Mouse (Mus musculus) heart, postnatal 4 days (tissue): ENCODE measurements at regions not wholly inside any gene's neighbourhood (a gene's known extent, or its start where the extent isn't known, plus 50 kb on each side); places are given as distances from the start of the nearest gene placed in this dataset.

ENCODE experiments used
- DNase-seq: peaks from one replicate; pipeline ENCODE4 v3.0.0; 2021

DNA sequence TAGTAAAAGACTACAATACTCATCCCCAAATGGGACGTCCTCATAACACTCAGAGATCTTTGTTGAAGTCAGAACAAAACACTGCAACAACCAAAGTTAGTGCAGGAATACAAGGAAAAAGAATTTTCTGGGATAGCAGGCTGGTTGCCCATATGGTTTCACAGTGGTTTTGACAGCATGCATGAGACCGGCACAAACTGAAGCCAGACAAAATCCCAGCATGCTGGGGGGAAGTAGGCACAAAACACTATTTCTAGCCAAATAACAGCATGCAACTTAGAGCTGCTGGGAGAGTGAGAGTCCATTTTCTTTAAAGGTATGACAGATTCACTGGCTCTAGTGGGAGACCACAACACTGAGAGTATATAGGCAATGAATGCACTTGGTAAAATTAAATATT, 619.1 kb upstream of the Manea start:
- no peak for DNase-seq

DNA sequence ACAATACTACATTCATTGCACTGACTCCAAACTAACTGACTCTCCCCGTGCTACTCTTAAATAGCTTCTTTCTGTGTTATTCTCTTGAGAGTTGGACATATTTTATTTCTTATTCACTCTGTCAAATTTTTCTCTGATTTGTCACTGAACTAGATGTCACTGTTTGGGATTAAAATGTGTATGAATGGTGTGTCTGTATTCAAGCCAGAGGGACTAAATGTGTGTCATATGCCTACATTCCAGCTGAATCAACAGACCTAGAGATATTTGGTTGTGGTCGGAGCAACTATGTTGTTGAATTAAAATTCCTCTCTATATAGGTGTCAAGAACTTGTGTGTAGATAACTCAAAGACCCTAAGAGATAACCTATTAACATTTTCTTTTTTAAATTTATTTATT, 618.2 kb upstream of the Manea start:
- no peak for DNase-seq

DNA sequence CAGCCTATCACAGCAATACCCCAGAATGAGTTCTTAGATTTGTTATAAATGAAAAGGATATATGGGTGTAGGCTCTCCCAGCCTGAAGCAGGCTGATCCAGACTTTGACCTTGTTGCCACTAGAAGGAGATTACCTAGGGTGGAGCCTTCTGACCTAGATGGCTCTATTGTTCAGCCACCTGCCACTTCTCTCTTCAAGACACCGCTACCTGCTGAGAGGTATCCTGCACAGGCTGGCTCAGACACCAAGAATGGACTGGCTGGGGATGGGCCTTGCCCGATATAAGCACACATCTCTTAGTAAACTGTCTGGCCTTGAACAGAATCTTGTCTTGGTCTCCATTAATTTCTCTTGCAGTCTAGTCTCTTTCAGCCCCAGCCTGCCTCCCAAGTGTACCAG, 597.9 kb upstream of the Manea start:
- DNase-seq, result no peak

DNA sequence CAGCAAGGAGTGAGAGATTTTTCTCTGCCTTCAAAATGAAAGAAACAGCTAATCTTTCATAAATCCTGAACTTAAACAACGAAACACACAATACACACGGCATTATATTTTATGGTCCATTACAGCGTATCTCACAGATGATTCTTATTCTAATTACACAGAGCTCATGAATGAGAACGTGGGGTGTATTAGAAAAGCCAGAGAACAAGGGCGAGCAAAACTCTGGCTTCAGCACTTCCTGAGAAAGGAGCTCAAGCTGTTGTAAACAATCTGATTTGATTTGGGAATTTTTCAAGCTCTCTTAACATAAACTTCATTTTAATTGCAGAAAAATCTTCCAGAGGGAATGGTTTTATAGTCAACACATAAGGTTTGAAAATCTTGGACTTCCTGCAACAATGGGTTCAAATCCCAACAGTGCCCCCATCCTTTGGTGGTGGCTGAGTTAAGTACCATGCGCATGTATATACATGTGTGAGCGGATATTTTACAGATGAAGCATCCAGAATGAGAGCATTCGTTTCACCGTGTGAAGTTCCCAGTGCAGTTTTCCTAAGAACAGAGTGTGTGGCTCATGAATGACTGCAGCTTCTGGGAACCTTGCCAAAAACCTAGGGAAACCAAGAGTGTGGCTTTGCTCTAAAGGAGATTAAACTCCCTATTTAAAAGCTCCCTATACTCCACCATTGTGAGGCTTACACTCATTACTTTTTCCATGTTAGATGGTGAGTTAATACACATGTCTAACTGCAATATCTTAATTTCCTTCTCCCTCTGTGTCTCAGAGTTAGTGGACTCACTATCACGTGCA, 587.5 kb upstream of the Manea start:
- peak; percentile 39 for DNase-seq

DNA sequence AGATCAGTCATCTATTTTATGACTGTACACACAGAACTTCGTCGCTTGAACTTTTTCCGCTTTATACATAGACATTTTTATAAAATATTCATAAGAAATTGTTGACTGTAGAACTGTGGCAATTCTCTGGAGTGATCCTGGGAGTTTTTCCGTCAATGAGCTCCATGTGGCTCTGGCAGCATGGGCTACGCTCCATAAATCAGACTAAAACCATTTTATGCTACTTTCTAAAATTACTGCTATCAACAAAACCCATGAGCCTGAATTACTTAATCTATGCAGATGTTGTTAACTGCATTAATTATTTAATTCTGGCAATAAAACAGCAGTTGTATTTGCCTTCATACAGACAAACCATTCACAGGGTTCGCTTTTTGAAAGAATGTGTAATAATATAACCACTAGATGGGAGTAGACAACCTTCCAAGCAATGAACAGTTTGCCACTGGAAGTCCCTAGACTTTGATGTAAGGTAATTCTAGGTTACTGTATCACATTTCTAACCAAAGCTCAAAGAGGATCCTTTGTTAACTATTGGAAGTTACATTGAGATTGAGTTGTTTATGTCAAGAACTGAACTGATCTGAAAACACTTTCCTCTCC, 583.3 kb upstream of the Manea start:
- no peak for DNase-seq

DNA sequence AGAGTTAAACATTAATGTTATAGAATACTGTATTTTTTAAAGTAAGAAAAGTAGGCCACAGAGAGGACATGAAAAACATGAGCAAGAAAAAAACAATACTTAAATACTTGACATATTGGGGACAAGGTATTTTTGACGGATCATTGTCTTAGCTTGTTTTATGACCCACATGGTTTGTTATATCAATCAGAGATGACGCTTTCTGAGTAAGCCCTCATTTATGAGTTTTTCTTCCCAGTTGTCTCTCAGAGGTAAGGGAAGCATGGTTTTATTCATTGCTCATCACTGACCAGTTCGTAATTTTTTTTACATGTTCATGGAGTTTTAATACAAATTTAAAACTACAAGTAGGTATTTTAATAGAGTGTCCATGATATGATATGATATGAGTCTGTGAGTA, 579.4 kb upstream of the Manea start:
- no peak for DNase-seq

DNA sequence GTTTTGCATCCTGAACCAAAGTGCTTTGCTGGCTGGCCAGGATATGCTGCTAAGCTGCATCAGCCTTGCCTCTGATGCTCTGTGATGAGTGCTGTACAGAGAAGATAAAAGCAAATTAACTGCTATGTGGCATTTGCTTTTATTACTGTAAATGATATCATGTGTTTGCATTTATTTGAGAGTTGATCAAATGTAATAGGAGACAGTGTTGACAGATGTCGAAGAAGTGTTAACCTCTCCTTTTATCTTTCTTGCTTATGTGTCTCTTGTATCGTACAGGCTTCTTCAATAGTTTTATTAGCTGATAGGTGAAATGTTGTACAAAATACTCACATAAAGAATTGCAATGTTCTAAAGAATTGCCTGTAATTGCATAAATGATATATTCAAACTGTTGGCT, 541.8 kb upstream of the Manea start:
- DNase-seq, result no peak

DNA sequence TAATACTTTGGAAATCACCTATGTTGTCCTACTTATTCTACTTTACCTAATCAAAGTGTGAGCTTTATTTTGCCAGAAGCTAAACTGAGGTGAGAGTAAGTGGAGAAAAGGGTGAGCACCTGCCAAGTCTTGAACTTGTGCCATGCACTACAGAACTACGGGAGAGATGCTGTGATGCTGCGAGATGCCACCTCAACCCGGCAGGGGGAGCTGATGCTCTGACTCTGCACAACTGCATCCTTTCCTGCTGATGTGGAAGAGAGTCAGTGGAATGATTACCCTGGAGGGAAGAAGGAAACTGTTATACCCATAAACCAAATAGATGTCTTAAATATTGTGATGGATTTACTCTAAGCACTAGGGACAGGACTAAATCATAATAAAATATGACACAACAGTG, 532.3 kb upstream of the Manea start:
- DNase-seq, result no peak

DNA sequence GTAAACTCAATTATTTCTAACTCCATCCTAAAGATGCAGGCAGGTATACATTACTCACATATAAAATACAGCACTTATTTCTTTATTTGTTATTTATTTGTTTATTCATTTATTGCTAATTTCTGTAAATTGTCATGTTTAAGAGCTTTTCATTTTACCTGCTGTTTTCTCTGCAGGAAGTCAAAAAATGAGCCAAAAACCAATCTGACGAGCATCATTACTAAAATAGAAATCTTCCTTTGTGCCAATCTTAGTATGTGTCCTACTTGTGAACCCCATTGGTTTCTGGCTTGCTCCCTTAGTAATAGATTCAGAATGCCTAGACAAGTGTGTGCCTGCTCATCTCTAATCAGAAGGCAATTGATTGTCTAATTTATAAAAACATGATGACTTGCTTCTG, 495.1 kb upstream of the Manea start:
- DNase-seq, result no peak

DNA sequence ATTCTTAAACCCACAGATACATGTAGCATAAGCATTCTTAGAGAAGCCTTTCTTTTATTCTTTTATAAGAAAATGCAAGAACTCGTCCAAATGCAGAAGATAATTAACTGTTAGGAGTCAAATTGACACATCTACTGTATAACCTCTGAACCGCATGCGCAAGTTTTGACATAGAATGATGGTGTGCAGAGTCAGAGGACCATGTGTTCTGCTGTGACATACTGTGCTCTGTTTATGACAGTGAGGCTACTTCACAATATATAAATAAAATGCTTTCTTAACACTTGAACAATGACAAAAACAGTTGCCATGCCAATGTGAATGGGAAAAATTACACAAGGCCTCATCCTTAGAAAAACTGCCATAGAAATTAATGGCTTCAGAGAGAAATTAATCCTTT, 454.1 kb upstream of the Manea start:
- DNase-seq, result no peak

DNA sequence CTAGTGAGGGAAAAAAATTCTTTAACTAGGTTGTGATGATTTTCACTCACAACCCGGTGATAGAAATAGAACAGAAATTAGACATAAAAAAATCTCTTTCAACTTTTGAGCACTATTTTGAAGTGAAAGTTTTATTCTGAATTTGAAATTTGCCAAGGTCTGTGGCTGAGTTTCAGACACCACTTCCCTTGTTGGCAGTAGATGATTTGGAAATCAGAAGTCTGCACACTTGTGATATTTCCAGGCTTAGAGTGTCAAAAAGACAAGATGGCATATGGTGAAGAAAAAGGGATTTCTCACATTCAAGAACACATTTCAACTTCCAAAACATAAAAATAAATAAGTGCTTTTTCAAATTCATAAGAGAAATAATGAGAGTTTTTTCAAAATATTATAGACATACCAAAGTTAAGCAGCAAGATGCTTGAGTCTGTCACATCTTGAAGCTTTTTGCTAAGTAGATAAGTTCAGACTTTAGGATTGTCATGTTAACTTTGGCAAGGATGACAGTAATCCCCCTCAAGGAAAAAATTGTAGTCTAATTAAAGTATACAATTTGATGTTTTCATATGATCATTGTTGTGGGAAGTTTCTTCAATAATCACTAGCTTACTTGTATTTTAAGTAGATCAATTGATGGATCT, 446.6 kb upstream of the Manea start:
- DNase-seq, result no peak

DNA sequence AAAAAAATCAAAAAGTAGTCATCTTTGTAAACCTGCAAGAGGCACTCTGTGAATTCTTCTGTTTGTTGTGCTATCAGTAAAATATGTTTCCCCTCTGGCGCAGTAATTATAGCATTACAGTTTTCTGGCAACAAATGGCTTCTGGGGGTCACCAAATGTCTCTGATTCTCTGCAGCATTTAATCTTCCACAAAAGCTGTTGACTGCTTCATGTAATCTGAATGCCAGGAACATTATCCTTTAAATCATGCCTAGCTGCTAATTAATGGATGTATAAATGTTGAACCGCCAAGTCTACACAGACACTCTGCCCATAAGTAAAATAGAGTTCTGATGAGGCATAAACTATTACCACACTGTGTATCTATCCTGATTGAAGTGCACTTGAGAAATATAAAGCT, 421.2 kb upstream of the Manea start:
- DNase-seq, result no peak

DNA sequence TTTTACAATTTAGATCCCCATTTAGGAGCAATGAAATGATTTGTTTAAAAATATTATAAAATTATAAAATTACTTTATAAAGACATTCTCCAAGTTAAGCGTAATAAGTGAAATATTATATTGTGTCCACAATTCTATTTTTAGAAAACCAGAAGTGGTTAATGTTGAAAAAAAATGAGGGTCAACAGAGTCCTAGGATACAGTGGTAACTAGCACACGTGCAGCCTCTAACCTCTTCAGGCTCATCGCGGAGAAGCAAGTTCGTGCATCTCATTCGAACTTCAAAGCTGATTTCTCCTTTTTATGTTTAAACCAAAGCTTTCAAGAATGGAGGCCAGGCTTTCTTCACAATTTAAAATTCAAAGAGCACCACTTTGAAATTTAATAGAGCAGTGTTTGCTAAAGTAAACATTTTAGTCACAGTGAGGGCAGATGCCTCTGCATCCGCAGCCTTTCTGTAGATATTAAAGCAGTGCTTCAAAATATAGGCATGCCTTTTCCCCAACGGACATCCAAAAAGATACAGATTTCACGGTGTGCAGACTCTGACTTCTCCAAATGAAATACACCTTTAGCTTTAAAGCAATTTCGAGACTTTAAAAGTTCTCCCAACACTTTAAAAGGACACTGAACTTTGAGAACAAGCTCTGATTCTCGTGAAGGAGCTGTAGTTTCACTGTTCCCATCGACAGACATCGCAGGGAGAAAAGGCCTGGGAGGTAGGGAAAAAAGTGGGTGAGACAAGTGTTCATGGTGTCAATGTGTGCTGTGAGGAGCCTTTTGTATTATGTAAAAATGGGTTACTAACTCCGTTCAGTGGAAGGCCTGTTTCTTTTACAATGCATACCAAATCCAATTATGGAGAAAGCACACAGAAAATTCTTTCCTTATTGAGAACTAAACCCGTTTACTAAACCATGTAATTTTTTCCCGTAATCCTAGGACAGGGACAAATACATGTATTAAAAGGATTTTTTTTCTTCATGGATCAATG, 419.8 kb upstream of the Manea start:
- no peak for DNase-seq

DNA sequence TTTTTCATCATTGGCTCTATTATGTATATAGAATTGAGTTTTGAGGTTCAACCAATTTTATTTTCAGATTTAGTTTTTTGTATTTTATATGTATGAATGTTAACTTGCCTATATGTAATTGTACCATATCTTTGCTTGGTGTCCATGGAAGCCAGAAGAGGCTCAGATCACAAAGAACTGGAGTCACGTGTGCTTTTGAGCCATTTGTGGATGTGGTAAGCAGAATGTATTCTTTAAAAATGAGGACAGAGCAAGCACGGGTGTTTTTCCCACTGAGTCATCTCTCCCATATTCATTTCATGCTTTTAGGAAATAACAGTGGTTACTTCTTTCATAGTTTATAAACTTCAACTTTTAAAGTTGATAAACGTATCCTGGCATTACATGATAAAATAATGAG, 394.1 kb upstream of the Manea start:
- DNase-seq, result no peak

DNA sequence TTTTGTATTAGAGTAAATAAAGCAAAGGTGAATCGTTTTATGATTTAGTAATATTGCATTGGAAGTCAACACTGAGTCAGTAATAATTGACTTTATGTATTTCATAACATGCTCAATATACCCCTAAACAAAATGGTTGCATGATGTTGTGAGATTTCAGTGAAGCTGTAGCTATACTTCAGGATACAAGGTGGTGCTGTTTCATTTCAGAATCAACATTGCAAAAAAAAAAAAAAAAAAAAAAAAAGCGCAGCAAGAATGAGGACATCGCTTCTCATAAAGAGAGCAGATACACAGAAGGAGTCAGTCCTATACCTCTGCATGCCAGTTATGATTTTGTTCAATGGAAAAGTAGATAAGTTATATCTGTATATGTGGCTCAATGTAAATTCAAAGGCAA, 389.7 kb upstream of the Manea start:
- DNase-seq, result no peak

DNA sequence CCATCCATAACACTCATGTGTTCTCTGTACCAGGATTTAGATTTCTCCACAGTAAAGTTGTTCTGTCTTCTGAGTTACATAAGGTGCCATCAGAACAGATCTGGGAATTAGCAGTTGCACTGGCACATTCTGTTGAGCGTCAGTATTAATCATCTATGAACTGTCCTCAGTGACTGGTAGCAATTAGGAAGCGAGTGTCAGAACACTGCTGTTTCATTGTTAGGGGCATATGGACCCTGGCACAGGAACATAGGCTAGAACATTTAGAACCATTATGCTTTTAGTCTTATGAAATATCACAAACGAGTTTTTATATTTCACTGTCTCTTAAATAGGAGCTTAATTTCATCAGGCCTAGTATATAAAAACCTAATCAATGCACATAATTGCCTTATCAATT, 367.7 kb upstream of the Manea start:
- DNase-seq, result no peak

DNA sequence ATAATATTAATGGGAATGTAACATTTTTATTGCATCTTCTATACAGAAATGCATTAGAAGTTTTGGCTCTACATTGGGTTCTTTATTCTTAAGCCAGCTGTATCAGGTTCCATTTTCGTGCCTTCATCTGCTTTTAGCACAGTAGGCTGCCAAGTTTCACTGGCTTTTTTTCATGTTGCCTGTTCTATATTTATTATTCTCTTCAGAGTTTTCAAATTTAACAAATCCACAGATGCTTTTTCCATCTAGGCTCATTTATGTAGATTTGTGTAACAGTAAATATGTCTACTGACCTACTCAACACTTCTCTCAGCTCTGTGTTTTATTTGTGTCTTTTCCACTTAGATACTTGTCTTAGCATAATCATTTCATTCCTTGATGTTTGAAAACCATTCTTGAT, 363.3 kb upstream of the Manea start:
- no peak for DNase-seq

DNA sequence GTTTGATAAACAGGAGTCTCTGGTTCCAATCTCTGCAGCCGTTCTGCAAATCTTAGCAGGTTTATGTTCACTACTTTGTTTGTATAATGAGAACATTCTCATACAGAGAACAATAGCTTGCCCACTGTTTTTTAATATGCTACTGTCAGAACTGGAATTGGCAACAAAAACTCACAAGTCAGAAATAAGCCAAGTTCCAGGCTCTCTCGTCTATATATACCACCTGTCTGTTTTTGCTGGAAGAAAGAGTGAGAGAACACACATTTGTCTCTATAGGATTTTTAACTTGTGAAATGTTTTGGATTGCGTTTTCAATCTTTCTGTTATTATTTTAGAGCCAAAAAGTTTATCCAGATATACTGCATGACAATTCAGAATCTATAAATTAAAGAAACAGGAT, 349.3 kb upstream of the Manea start:
- DNase-seq, result no peak
